Mouse (Mus musculus) ovary, adult 18-20 months (tissue): Measurements from ENCODE around the gene Nfix.
"Not testable (repeated sequence)": the region's sequence is repeated elsewhere in the genome, so short reads cannot be mapped to it uniquely, and the experiment has no call there.

ENCODE experiments used
- DNase-seq: peaks from one replicate; pipeline ENCODE4 v3.0.0; 2022; ENCODE audit warnings: low spot score, mixed read lengths

Gene Nfix

DNA sequence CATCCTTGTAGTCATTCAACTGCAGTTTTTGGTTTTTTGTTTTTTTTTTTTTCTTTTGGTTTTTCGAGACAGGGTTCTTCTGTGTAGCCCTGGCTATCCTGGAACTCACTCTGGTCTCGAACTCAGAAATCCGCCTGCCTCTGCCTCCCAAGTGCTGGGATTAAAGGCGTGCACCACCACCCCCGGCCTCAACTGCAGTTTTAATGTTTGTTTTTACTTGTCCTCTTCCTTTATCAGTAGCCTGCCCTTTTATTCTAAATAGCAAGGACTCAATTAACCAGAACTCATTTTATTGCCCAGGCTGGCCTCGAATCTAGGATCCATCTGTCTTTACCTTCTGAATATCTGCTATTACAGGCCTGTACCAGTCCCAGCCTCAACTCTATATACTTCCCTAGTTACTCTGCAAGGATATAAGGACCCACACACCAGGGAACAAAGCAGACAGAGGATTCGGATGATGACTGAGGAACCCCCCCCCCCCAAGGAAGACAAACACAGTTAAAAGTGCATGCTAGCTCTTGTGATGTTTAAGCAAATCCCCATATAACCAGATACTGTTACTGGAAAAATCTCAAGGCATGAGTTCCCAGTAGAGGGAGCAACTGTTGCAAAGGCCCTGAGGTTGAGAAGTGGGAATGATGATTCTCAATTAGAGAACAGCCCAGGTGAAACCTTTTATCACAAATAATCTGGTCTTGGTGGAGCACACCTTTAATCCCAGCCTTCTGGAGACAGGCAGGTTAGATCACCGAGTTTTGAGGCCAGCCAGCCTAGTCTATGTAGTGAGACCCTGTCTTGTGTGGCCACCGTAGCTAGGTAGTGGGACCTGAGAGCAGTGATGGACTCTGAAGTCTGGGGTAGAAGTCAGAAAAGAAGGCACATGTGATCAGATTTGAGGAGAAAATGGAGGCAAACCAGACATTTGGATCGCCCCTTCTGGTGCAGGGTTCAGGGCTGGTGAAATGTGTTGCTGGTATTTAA is 32.9 kb upstream of the Nfix start:
- no peak for DNase-seq

DNA sequence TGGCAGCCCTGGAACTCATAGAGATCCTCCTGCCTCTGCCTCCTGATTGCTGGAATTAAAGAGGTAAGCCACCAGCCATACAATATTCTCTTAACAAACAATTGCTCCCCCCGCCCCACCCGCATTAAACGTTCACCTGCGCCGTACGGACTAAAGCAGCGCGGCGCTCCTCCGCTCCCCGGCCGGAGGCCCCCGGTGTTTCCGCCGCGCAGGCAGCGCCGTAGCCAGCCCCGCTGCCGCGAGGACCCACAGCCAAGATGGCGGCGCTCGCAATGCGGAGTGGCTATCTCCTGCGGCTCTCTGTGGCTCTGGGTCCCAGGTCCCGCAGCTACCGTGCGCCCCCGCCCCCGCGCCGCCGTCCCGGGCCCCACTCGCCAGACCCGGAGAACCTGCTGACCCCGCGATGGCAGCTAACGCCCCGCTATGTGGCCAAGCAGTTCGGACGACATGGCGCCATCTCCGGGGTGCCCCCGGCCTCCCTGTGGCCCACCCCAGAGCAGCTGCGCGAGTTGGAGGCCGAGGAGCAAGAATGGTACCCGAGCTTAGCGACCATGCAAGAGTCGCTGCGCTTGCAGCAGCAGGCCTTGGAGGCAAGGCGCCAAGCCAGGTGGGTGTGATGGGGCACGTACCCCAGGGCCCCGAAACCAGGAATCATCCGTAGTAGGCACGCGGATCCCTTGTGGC is 32.0 kb upstream of the Nfix start:
- peak; percentile 54 for DNase-seq

DNA sequence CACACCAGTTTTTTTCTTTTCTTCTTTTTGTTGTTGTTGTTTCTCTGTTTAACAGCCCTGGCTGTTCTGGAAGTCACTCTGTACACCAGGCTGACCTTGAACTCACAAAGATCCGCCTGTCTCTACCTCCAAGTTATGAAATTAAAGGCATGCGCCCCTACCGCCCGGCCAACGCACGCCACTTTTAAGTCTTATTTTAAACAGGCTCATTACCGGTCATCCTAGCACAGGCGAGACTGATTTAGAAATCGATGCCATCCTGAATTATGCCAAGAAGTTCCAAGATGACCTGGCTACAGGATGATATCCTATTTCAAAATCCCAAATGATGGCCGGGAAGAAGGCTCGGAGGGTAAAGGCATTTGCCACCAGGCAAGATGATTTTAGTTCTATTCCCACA is 31.3 kb upstream of the Nfix start, which contains the start of gene Gadd45gip1:
TSS of gene Gadd45gip1 (plus strand) at position 33 of the 400 bp plus-strand sequence.
- DNase-seq = no peak

DNA sequence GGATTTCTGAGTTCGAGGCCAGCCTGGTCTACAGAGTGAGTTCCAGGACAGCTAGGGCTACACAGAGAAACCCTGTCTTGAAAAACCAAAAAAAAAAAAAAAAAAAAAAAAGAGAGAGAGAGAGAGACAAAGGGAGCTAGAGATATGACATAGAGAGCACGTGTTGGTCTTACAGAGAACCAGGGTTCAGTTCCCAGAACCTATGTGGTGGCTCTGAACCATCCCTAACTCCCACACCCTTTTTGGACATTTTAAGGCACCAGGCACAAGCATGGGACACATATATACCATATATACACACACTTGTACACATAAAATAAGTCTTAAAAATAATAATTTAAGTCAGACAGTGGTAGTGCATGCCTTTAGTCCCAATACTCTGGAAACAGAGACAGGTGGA is 26.4 kb upstream of the Nfix start:
- not testable (repeated sequence) for DNase-seq

DNA sequence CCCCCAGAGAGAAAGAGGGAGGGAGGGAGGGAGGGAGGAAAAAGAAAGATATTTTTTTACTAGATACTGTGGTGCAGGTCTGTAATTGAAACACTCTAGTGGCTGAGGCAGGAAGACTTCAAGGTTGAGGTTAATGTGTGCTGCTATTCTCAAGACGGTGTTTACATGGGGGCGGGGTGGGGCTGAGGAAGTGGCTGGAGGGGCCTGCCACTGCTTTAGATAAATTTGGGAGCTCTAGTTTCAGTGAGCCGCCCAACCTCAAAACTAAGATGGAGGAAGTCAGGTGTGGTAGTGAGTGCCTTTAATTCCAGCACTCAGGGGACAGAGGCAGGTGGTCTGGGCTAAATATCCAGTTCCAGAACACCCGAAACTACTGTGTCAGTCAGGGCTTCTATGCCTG is 25.5 kb upstream of the Nfix start:
- no peak for DNase-seq

DNA sequence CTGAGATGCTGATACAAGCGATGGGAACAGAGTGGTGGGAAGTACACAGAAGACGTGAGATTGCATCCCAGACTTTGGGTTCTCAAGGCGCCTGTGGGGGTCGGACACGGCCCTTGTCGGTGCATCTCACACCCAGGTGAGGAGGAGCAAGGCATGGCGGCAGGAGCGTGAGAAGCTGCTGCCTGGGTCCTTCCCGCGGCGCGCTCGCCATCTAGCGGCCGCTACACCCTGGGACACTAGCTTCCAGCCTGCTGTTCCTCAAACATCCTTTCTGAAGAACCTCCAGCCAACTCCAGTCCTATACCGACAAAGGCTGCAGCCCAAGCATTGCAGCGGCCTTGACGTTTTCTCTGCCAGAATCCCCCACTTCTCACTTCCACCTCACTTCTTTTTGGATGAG is 23.5 kb upstream of the Nfix start:
- DNase-seq = no peak

DNA sequence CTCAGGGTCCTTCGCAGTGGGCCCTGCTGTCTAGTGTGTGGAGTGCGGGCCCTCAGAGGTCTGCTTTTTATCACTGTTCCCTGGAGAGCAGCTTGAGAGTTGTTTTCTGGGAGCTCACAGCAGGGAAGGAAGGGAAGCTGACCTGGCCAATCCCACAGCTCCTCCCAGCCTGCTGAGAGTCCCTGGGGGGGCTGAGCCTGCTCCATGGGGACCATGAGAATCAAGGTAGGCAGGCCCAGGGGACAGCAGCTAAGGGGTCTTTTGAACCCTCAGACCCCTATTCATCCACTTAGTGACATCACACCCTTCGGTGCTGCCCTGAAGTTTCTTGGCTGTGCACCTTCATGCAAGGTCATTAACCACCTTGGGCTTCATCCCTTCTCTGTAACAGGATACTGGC is 22.6 kb upstream of the Nfix start, which contains the start of gene Dand5:
TSS of gene Dand5 (minus strand) at position 101 of the 400 bp plus-strand sequence.
- DNase-seq = no peak

DNA sequence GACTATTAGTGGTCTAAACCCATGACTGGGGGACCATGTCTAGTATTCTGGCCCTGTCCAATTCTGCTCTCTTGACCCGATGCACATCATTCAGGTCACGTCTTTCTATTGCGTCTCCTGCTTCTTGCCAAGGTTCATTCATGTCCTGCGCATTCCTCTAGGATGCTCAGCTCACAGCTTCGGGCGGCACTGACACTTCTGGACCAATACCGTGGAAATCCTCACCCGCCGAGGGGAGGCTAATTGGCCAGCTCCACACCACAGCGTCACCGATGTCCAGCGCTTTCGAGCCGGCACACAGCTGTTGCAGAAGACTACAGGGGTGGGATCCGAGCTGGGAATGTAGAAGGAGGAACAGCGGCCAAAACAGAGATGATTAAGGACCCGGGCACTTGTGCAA is 16.0 kb upstream of the Nfix start:
- no peak for DNase-seq

DNA sequence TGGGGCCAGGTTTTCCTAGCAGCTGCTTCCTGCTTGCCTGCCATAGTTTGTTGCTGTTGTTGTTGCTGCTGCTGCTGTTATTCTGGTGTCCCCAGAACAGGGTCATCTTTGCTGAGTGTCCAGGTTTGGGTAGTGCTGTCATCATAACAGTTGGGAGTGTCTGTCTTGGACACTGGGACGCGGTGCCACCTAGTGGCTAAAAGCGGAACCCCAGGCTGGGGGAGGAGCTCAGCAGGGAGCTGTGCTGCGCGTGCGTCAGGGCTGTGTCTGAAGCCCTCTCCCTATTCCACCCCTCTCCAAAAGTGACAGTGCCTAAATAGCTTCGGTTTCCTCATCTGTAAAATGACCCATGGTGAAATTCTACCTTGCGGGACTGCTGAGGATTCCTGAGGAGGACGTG is 15.4 kb upstream of the Nfix start:
- peak; percentile 72 for DNase-seq

DNA sequence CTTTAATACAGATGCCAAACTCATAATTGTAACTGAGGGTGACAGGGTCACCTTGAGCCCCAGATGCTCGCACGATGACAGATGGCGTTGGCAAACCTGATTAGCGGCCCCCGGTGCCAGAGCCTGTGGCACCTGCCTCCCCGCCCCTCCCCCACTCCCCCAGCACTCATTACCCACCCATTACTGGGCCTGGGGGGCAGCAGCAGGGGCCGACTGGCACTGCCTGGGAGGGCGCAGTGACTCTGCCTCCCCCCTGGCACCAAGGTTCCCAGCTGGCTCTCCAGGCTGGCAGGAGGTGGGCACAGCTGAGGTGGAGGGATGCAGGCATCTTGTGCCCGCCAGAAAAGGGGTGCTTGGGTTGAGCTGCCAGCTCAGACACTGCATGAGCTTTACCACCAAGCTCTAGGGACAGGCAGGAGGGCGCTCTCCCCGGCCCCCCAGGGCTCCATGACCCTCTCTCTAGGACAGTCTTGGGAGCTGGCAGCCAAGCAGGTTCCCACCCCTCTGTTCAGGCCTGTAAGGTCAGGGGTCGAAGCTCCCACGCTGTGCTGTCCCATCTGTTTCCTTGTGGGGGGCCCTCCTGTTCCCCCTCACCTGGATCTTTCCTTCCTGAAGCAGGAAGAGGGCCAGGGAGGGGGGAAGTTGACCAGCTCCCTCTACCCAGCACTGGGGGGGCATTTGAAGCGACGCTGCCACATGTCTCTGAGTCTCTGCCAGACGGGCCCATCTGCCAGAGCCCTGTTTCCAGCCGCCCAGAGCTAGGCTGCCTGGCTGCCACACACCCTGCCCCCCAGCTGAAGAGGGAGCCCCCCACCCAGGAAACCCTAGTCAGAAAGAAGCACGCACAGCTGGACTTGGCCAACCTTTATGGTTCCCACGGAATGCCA is 14.7 kb upstream of the Nfix start:
- no peak for DNase-seq

DNA sequence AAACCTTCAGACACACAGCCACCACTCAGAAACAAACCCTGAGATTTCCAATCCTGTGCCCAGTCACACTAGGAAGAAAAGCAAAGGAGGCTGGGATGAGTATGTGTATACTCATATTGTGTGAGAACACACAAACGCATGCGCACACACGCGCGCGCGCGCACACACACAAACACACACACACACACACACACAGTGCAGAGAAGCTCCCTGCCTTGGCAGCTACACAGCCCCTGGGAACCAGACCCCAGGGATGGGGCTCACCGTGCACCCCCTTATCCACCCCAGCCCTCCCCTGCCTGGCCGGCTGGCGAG is 14.1 kb upstream of the Nfix start:
- DNase-seq = no peak

DNA sequence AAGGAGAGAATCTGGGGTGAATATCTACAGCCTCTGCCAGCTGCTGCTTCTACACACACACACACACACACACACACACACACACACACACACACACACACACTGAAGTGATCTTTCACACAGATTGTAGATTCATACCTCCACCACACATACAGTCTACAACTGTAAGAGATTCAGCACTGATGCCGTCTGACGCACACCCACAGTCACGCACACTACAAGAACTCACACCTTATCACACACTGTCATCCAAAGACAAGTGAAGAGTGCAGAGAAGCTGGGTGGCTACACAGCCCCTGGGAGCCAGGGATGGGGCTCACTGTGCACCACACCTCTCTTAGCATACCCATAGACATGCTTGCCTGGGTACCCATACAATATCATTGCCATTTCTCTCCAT is 13.7 kb upstream of the Nfix start:
- no peak for DNase-seq

DNA sequence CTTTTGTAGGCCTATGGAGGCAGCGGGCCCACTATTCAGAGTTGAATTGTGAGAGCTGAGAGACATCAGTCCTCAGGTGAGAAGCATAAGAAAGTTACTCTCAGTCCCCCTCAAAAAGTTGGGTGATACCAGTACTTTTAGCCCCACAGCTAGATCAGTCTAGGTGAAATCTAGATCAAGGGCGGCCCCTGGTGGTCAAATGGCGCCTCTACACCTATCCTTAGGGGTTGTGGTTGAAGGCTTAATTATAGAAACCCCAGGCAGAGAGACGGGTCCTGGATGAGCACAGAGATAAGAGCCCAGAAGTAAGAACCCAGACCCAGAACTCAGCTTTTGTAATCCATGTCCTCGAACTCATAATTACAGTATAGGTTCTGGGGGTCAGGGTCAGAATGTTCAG is 12.9 kb upstream of the Nfix start:
- DNase-seq = no peak

DNA sequence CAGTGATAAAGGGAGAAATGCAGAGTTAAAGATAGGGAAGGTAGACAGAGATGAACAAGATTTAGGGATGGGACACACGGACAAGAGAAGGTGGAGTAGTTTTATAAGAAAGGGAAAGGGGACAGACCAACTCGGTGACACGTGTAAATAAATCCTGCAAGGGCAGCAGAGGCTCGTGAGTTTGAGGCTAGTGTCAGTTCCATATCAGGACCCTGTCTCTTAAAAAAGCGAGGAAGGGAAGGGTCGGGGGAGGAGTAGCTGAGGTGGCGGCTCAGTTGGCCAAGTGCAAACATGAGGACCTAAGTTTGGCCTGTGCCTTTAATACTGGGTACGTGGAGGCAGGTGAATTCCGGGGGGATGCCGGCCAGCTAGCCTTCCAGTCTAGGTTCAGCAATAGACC is 11.2 kb upstream of the Nfix start:
- DNase-seq = no peak

DNA sequence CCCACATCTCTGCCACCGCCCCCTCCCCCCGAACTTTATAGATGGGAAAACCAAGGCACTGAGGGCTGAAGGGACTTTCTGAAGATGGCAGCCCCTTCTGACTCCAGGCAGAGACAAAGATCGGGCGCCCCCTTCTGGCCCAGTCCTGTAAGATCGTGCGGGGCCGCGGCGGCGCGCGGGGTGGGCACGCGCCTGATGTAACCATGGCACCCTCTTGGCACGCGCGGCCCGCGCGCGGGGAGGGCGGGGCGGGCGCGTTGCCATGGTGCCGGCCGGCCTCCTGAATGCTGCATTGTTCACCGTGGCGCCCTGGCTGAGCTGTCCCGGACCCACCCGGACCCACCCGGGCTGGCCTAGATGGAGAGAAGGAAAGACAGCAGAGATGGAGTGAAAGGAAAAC is 10.8 kb upstream of the Nfix start:
- peak; percentile 84 for DNase-seq

DNA sequence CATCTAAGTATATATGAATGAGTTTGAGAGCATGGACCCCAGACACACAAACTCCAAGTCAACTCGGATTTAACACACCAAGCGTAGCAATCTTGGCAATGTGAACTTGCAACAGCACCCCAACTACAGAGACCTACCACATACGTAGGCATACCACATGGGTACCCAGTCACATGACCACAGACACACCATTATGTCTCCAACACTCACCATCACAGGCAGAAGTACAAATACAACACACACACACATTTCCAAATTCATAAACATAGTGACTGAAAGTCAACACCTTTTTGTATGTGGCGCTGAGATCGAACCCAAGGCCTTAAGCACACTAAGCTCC is 9.8 kb upstream of the Nfix start:
- DNase-seq = no peak

DNA sequence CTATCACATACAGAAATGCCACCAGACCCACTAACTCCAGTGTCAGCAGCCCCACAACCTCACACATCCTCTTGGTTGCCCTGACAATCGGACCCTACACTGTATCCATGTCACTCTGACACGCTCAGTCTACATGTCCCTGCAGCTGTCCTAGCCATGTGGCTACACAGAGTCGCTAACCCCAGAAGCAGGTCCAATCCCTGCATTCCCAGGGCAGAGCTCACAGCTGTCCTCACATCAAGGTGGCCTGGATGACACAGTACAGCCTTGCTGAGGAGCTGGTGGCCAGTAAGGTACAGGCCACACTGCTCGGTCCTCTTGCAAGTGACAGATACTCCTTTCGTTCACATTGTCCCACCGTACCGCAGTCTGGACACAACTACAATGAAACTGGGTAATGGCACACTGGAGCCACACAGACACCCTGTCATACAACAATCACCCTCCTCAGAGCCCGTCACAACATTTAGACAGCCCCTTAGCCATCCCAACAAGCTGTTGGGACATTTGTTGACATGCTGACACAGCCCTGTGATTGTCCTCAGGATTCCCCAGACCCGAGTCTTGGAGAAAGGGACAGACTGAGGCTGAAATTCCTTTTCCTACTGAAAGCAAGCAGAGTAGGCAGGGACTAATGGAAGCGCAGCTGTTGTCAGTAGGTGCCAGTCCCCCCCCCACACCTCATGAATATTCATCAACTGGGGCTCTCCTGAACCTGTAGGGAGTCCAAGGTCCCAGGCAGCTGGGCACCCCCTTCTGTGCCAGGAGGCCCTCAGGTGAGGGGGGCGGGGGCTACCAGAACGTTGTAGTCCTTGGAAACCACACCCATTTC is 9.2 kb upstream of the Nfix start:
- DNase-seq = no peak

DNA sequence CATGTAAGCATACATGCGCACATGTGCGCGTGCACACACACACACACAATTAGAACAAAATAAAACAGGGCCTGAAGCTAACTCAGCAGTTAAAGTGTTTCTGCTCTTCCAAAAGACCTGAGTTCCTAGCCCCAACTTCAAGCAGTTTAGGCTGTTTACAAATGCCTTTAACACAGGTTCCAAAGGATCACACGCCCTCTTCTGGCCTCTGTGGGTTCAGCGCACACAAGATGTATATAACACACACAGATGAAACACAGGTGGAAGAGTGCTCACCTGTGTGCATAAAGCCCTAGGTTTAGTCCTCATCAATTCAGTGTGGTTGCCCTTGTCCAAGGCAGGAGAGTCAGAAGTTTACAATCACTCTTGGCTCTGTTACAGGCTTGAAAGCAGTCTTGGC is 5.9 kb upstream of the Nfix start:
- no peak for DNase-seq

DNA sequence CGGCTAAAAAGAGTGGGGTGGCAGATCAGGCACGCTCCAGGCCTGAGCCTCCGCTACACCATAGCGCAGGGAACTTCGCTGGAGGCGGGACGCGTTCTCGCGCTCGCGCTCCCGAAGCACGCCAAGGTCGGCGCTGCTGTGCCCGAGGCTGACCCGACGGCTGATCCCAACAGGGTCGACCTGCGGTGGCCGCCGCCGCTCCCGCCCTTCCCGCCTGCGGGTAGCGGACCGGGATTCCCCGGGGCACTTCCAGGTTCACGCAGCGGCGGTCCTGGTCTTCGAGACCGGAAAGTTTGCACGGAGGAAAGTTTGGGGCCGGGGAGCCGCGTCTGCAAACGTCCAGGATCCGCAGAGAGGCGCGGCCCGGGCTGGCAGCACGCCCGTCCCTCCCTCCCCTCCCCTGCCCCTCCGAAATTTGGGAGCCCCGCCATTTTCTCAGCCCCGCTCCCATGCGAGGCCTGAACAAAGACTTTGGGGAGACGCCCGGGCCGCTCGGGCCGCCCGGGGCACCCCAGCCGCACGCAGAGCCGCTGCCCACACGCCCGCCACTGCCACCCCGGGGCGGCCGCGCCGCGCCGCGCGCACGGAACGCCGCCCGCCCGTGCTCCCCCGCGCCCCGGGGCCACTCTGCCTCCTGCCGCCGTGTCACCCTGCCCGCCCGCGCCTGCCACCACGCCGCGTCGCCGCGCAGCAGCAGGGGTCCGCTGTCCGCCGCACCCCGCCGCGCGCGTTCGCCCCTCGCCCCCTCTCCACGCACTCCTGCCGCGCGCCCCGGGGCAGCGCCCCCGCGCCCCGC is 810 bp downstream of the Nfix start:
- DNase-seq = peak; percentile 57

DNA sequence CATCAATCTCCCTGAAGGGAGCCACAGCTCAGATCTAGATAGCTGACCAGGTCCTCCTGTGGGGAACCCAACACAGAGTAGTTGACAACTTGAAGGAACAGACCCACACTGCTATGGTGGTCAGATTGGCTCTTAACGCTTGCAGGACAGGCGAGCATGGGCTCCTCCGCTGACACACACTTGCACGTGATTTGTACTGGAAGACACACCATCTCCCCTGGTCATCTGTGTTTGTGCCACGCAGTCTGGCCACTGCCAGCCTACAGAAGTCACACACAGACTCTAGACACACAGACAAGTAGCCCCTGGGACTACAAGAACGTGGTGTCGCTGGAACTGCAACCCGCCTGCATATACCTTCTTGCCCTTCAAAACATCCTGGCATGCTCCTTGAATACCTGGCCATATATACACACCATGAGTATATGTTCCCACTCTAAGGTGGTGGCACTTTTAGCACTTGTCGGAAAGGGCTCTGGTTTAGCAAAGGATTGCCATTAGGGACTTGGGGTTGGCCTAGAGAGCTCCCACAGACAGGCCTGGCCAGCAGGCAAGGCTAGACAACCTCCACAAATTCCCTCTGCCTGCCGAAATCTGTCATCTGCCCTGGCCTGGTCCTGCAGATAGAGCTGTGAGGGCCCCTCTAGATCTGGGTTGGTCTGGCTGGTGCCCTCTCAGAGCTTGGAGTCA is 1.6 kb downstream of the Nfix start:
- DNase-seq = no peak
